Mouse (Mus musculus): Measurements from ENCODE around the gene Scrn3.

GRCm38 (mm10) chr2:73266011-73266410 is 46.4 kb upstream of the Scrn3 start:
- TF ChIP-seq POLR2A (IDR thresholded peaks at IDR 0.05; ENCODE audit: control insufficient read depth, extremely low read depth, insufficient read depth, low read length, poor library complexity), result no peak
- TF ChIP-seq CTCF (IDR thresholded peaks at IDR 0.05; ENCODE audit: borderline replicate concordance, control insufficient read depth, extremely low read depth, insufficient read depth, low read length, poor library complexity), result no peak

Data from thymus, adult 2 months (tissue).